Mouse (Mus musculus): Measurements from ENCODE around the gene Ifi213. TPM values are rescaled to one million over a fixed set of nuclear protein-coding genes. Genes with fewer than 3 reads are reported as not detected.

Gene Ifi213
- 0.08 and 0.09 TPM in 2 replicates for polyA plus RNA-seq (2021; fragmentation: Nextera tagmentation)
- long read RNA-seq, experiment 1, result 0 reads
- long read RNA-seq, experiment 2, result 0 reads

GRCm38 (mm10) chr1:173598838-173599494, at the start of gene Ifi213:
Gene Ifi213, minus strand, starts transcription at chr1:173599274.

GRCm38 (mm10) chr1:173630622-173631021, 31.5 kb upstream of the Ifi213 start, which contains the start of gene Ifi209:
Gene Ifi209, plus strand, starts transcription at chr1:173630917.

GRCm38 (mm10) chr1:173535791-173536190, 63.3 kb downstream of the Ifi213 start, which contains the start of gene Ifi214:
Gene Ifi214, minus strand, starts transcription at chr1:173535957.

Other genes with a start within 250 kb of the Ifi213 start
- 1.4 and 2.0 TPM in 2 replicates for gene Aim2, start 248.4 kb downstream of the Ifi213 start, polyA plus RNA-seq (2021; fragmentation: Nextera tagmentation)
- 176 and 337 TPM in 2 replicates for gene Cadm3, start 231.6 kb downstream of the Ifi213 start, polyA plus RNA-seq (2021; fragmentation: Nextera tagmentation)
- gene Ifi206, start 108.2 kb downstream of the Ifi213 start, polyA plus RNA-seq (2021; fragmentation: Nextera tagmentation), result not detected in 2 replicates
- gene Ifi214, start 63.3 kb downstream of the Ifi213 start, polyA plus RNA-seq (2021; fragmentation: Nextera tagmentation), result not detected in 2 replicates
- gene Ifi209, start 31.6 kb upstream of the Ifi213 start, polyA plus RNA-seq (2021; fragmentation: Nextera tagmentation), result 0.07 and 0.10 TPM in 2 replicates
- gene Ifi208, start 74.4 kb upstream of the Ifi213 start, polyA plus RNA-seq (2021; fragmentation: Nextera tagmentation), result 0.10 TPM in 1 of 2 replicates, not detected in the other
- gene Ifi207, start 142.5 kb upstream of the Ifi213 start, polyA plus RNA-seq (2021; fragmentation: Nextera tagmentation), result 0.07 and 0.08 TPM in 2 replicates
- gene Ifi204, start 167.7 kb upstream of the Ifi213 start, polyA plus RNA-seq (2021; fragmentation: Nextera tagmentation), result 0.29 TPM in 2 replicates